Mouse (Mus musculus) thymus, adult 2 months (tissue): ENCODE measurements around the gene 1700025C18Rik. TPM values are rescaled to one million over a fixed set of nuclear protein-coding genes. Genes with fewer than 3 reads are reported as not detected.

Experiments used
- DNase-seq: peaks from one replicate; pipeline ENCODE4 v3.0.0; 2021
- H3K27ac ChIP-seq: fragments of 200-500 bp; 2 replicates; pipeline ENCODE4 v1.5.1; 2012; ENCODE audit warnings: low read length, control low read depth; ENCODE audit not compliant: control insufficient read depth, insufficient read depth
- H3K27me3 ChIP-seq: fragments of 200-500 bp; 2 replicates; pipeline ENCODE4 v1.6.1; 2012; ENCODE audit warnings: mild to moderate bottlenecking, low read length, moderate library complexity, mixed read lengths; ENCODE audit not compliant: control insufficient read depth, insufficient read depth
- H3K36me3 ChIP-seq: fragments of 200-500 bp; 2 replicates; pipeline ENCODE4 v1.6.1; 2012; ENCODE audit warnings: mild to moderate bottlenecking, low read length, moderate library complexity; ENCODE audit not compliant: control insufficient read depth, insufficient read depth
- H3K4me1 ChIP-seq: fragments of 200-500 bp; replicated peaks from 2 replicates; pipeline ENCODE4 v1.6.1; 2012; ENCODE audit warnings: low read length; ENCODE audit not compliant: control insufficient read depth, insufficient read depth
- H3K4me3 ChIP-seq: fragments of 200-500 bp; 2 replicates; pipeline ENCODE4 v1.5.1; 2012; ENCODE audit warnings: mild to moderate bottlenecking, low read length, control low read depth, moderate library complexity; ENCODE audit not compliant: control insufficient read depth, insufficient read depth
- CTCF ChIP-seq: fragments of 200-500 bp; IDR thresholded peaks from 2 replicates; pipeline ENCODE4 v1.5.1; 2012; ENCODE audit warnings: mild to moderate bottlenecking, control low read depth, low read length, moderate library complexity, borderline replicate concordance; ENCODE audit not compliant: control insufficient read depth, poor library complexity, insufficient read depth; ENCODE audit errors: extremely low read depth
- POLR2A ChIP-seq: fragments of 200-500 bp; IDR thresholded peaks from 2 replicates; pipeline ENCODE4 v1.6.1; 2012; ENCODE audit warnings: mild to moderate bottlenecking, low read length, control low read depth, moderate library complexity; ENCODE audit not compliant: control insufficient read depth, poor library complexity, insufficient read depth; ENCODE audit errors: extremely low read depth
- WGBS: fragments of 180-500 bp; shearing (Covaris S2); methylation state at CpG from one replicate; pipeline ENCODE4 v1.1.7; 2018; 5-methylcytosine and 5-hydroxymethylcytosine counted together
- polyA plus RNA-seq: library from polyadenylated mRNA; depleted of rRNA; stranded (reverse); fragments of >200 nt; gene quantifications from 2 replicates; pipeline ENCODE4 v1.2.3, GENCODE M21; 2012

Gene 1700025C18Rik
- polyA plus RNA-seq, 1 experiment: not detected

- H3K27ac ChIP-seq: no peak overlapping the region
- no peaks in the 10 kb centered on the region for H3K4me1 ChIP-seq
- H3K27me3 ChIP-seq: no peaks in the 10 kb centered on the region
- TF ChIP-seq POLR2A: no peak
- WGBS: 8% methylated on average over 6 of the region's 6 CpGs
- H3K4me3 ChIP-seq: no peak overlapping the region
- no peak for DNase-seq
- H3K36me3 ChIP-seq: no peaks in the 10 kb centered on the region
Measured at GRCm38 (mm10) chr2:165100749-165101148, 10.2 kb upstream of the 1700025C18Rik start.

- no peak overlapping the region for H3K27ac ChIP-seq
- no peaks in the 10 kb centered on the region for H3K36me3 ChIP-seq
- no peak for TF ChIP-seq POLR2A
- no peak for TF ChIP-seq CTCF
- no peak for DNase-seq
- no peaks in the 10 kb centered on the region for H3K4me1 ChIP-seq
- no peak overlapping the region for H3K4me3 ChIP-seq
- no peaks in the 10 kb centered on the region for H3K27me3 ChIP-seq
- 77% methylated on average over 3 of the region's 3 CpGs for WGBS
Measured at GRCm38 (mm10) chr2:165098861-165099260, 8.3 kb upstream of the 1700025C18Rik start.

GRCm38 (mm10) chr2:165096367-165096766 is 5.8 kb upstream of the 1700025C18Rik start:
- H3K27me3 ChIP-seq: no peaks in the 10 kb centered on the region

DNA sequence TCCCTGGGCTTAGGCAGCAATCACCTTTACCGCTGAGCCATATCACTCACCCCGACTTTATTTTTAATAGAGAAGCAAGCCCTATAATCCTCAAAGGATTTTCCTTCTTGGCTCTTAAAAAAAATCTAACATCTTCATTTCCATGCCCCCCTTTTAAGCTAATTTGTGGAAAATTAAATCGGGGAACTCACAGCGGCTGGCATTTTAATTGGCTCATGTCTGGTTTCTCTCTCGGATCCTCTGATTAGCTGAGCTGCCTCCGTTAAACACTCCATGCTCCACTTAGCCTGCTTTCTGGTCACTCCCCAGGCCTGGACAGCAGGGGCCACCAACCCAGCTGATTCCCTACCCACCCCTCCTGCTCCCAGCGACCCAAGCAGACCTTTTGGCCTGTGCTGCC is 1.8 kb upstream of the 1700025C18Rik start:
- Histone ChIP-seq H3K4me1 (no peaks in the 10 kb centered on the region), H3K4me3 (no peak overlapping the region), H3K36me3 (no peaks in the 10 kb centered on the region), H3K27ac (no peak overlapping the region), H3K27me3 (no peaks in the 10 kb centered on the region)
- 85% methylated on average over 7 of the region's 7 CpGs for WGBS
- TF ChIP-seq POLR2A: no peak
- TF ChIP-seq CTCF: no peak
- no peak for DNase-seq

More at GRCm38 (mm10) chr2:165096367-165096766, 5.8 kb upstream of the 1700025C18Rik start:
- H3K27ac ChIP-seq: no peak overlapping the region
- TF ChIP-seq CTCF (no peak), POLR2A (no peak)
- no peaks in the 10 kb centered on the region for H3K36me3 ChIP-seq
- 31% methylated on average over 10 of the region's 10 CpGs for WGBS
- no peak for DNase-seq
- no peak overlapping the region for H3K4me3 ChIP-seq
- no peaks in the 10 kb centered on the region for H3K4me1 ChIP-seq

- Histone ChIP-seq H3K27me3 (no peaks in the 10 kb centered on the region), H3K4me1 (no peaks in the 10 kb centered on the region), H3K36me3 (no peaks in the 10 kb centered on the region), H3K27ac (no peak overlapping the region), H3K4me3 (no peak overlapping the region)
- WGBS: 91% methylated on average over 8 of the region's 8 CpGs
- no peak for TF ChIP-seq CTCF
- no peak for TF ChIP-seq POLR2A
- DNase-seq: no peak
Measured at GRCm38 (mm10) chr2:165091433-165091965, 949 bp upstream of the 1700025C18Rik start.

- no peak overlapping the region for H3K4me3 ChIP-seq
- H3K27ac ChIP-seq: no peak overlapping the region
- WGBS: 49% methylated on average over 14 of the region's 14 CpGs
- no peaks in the 10 kb centered on the region for H3K36me3 ChIP-seq
- TF ChIP-seq CTCF (no peak), POLR2A (no peak)
- DNase-seq: no peak
- no peaks in the 10 kb centered on the region for H3K4me1 ChIP-seq
- no peaks in the 10 kb centered on the region for H3K27me3 ChIP-seq
Measured at GRCm38 (mm10) chr2:165089470-165089869, 1.1 kb downstream of the 1700025C18Rik start.

GRCm38 (mm10) chr2:165086634-165087033 is 3.9 kb downstream of the 1700025C18Rik start:
- Histone ChIP-seq H3K4me3 (no peak overlapping the region), H3K27me3 (no peaks in the 10 kb centered on the region), H3K36me3 (no peaks in the 10 kb centered on the region), H3K27ac (no peak overlapping the region), H3K4me1 (no peaks in the 10 kb centered on the region)
- TF ChIP-seq CTCF: no peak
- TF ChIP-seq POLR2A: no peak
- DNase-seq: no peak
- WGBS: 93% methylated on average over 4 of the region's 4 CpGs
